Mouse (Mus musculus): ENCODE data around the gene Emc3. TPM values are rescaled to one million over a fixed set of nuclear protein-coding genes. Genes with fewer than 3 reads are reported as not detected.

Gene Emc3
- polyA plus RNA-seq, 1 experiment from 2014 or later, result 76.5 TPM

- WGBS, result 76% methylated on average over 2 of the region's 2 CpGs
- H3K9ac ChIP-seq, result no peak overlapping the region
Observed at GRCm38 (mm10) chr6:113473246-113473645, 58.2 kb downstream of the Emc3 start.

DNA sequence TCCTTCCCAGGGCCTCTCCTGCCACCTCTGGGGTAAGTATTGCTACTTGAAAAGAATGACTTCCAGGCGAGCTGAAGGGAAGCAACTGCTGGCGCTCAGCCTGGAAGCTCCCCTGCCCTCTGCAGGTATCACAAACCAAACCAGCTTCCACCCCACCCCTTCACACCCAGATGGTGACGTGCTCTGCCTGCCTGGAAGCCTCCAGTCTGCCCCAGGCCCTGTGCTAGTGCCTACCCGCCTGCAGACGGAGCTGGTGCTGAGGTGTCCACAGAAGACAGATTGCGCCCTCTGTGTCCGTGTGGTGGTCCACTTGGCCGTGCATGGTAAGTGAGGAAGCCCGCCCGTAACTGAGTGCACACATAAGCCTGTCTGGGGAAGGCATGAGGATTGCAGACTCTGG lies 59.4 kb downstream of the Emc3 start:
- 0 out of 2 replicates have a peak overlapping the region, but pooled peaks have one; percentile 80 for H3K9ac ChIP-seq
- peaks cover 67% of the 10 kb centered on the region for H3K27me3 ChIP-seq (replicated peaks)
- no peak overlapping the region for H3K4me3 ChIP-seq
- whole genome bisulfite sequencing, result 62% methylated on average over 10 of the region's 10 CpGs
- peak overlapping the region; percentile 70 for H3K4me2 ChIP-seq
- H3K9me3 ChIP-seq, result no peaks in the 10 kb centered on the region
- H3K4me1 ChIP-seq, result peaks cover 28% of the 10 kb centered on the region
- no peak overlapping the region for H3K27ac ChIP-seq (replicated peaks)
- no peaks in the 10 kb centered on the region for H3K36me3 ChIP-seq
- ATAC-seq (ENCODE audit: extremely low read depth, insufficient number of reproducible peaks, low FRiP score, low TSS enrichment), result no peak

More at GRCm38 (mm10) chr6:113473246-113473645, 58.2 kb downstream of the Emc3 start:
- Histone ChIP-seq H3K27ac (replicated peaks) (no peak overlapping the region), H3K27me3 (replicated peaks) (peaks cover 61% of the 10 kb centered on the region), H3K4me1 (peaks cover 28% of the 10 kb centered on the region), H3K4me3 (no peak overlapping the region), H3K9me3 (no peaks in the 10 kb centered on the region), H3K36me3 (no peaks in the 10 kb centered on the region), H3K4me2 (no peak overlapping the region)
- ATAC-seq (ENCODE audit: extremely low read depth, insufficient number of reproducible peaks, low FRiP score, low TSS enrichment), result no peak

GRCm38 (mm10) chr6:113471297-113471936 lies 60.0 kb downstream of the Emc3 start, which contains the start of gene Il17rc:
Gene Il17rc (plus strand): TSS chr6:113471427.
- Histone ChIP-seq H3K36me3 (no peaks in the 10 kb centered on the region), H3K4me2 (peak within 1 kb of the TSS; percentile 70), H3K9ac (peak within 1 kb of the TSS; percentile 80), H3K4me1 (peaks cover 28% of the 10 kb centered on the region), H3K27me3 (replicated peaks) (peaks cover 61% of the 10 kb centered on the region), H3K4me3 (peak within 1 kb of the TSS; percentile 40), H3K27ac (replicated peaks) (0 out of 2 replicates have a peak within 1 kb of the TSS, but pooled peaks have one; percentile 42), H3K9me3 (no peaks in the 10 kb centered on the region)
- WGBS, result 23% methylated on average over 12 of the region's 12 CpGs
- ATAC-seq (ENCODE audit: extremely low read depth, insufficient number of reproducible peaks, low FRiP score, low TSS enrichment), result 0 out of 2 replicates have a peak, but pooled peaks have one; percentile 14

GRCm38 (mm10) chr6:113469432-113469831 lies 62.0 kb downstream of the Emc3 start:
- Histone ChIP-seq H3K9me3 (no peaks in the 10 kb centered on the region), H3K36me3 (no peaks in the 10 kb centered on the region), H3K4me2 (peak overlapping the region; percentile 87), H3K27me3 (replicated peaks) (peaks cover 72% of the 10 kb centered on the region), H3K4me1 (peaks cover 28% of the 10 kb centered on the region), H3K4me3 (peak overlapping the region; percentile 52), H3K9ac (peak overlapping the region; percentile 74), H3K27ac (replicated peaks) (no peak overlapping the region)
- 1% methylated on average over 31 of the region's 31 CpGs for WGBS
- no peak for ATAC-seq (ENCODE audit: extremely low read depth, insufficient number of reproducible peaks, low FRiP score, low TSS enrichment)

DNA sequence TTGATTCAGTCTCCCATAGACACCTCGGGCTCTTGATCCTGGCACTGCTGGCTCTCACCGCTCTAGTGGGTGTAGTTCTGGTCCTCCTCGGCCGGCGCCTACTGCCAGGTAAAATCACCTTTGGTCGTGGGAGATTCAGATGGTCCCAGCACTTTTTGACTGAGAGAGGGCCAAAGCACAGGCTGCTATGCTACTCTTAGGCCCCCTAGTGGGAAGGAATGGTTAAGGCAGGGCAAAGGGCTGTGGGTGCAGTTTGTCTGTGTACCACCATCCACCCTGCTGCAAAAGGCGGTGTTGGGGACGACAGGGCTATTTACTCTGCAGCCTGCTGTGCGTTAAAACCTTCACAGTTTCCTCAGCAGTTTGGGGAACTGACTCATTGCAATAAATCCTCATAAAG lies 62.4 kb downstream of the Emc3 start:
- H3K4me3 ChIP-seq, result peak overlapping the region; percentile 52
- H3K27me3 ChIP-seq (replicated peaks), result peaks cover 73% of the 10 kb centered on the region

DNA sequence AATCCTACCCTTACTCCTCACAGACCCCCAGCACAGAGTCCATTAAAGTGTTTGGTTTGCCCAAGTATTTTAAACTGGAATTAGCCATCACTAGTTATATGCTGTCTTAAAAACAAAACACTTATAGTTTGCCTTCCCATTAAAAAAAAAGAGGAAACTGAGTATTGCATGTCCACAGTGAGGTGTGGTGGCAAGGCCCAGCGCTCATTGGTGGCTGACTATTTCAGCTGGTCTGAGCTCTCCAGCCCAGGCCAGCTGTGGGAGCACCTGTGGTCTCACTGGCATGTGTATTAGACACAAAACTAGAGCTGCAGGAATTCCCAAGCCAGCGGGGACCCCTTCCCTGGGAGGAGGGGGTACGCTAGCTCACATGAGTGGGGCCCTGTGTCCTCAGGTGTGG lies 62.9 kb downstream of the Emc3 start:
- H3K4me2 ChIP-seq, result no peak overlapping the region; the same call in 1 of the 2 replicates
- H3K4me3 ChIP-seq, result no peak overlapping the region
- no peak overlapping the region for H3K27ac ChIP-seq (replicated peaks)
- H3K9me3 ChIP-seq, result no peaks in the 10 kb centered on the region
- 60% methylated on average over 3 of the region's 3 CpGs for WGBS
- peaks cover 77% of the 10 kb centered on the region for H3K27me3 ChIP-seq (replicated peaks)
- H3K36me3 ChIP-seq, result no peaks in the 10 kb centered on the region
- no peak for ATAC-seq (ENCODE audit: extremely low read depth, insufficient number of reproducible peaks, low FRiP score, low TSS enrichment)
- H3K9ac ChIP-seq, result no peak overlapping the region
- H3K4me1 ChIP-seq, result peaks cover 28% of the 10 kb centered on the region

More for the DNA sequence above, 62.4 kb downstream of the Emc3 start:
- H3K4me1 ChIP-seq, result peaks cover 28% of the 10 kb centered on the region
- peak overlapping the region; percentile 74 for H3K9ac ChIP-seq
- WGBS, result 6% methylated on average over 9 of the region's 9 CpGs
- no peak for ATAC-seq (ENCODE audit: extremely low read depth, insufficient number of reproducible peaks, low FRiP score, low TSS enrichment)
- H3K9me3 ChIP-seq, result no peaks in the 10 kb centered on the region
- no peak overlapping the region for H3K27ac ChIP-seq (replicated peaks)
- H3K4me2 ChIP-seq, result peak overlapping the region; percentile 87
- H3K36me3 ChIP-seq, result no peaks in the 10 kb centered on the region

DNA sequence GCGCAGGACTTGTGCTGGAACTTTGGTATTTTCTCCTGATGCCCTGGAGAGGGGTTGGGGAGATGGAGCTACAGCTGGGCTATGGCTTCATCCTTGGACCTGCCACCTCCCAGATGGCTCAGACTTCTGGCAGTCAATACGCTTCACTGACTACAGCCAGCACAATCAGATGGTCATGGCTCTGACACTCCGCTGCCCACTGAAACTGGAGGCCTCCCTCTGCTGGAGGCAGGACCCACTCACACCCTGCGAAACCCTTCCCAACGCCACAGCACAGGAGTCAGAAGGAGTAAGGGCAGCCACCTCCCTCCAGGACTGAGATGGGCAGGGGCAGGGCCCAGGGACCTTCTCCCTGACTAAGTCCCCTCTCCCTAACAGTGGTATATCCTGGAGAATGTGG lies 65.8 kb downstream of the Emc3 start:
- no peak overlapping the region for H3K9ac ChIP-seq
- H3K27me3 ChIP-seq (replicated peaks), result peaks cover 58% of the 10 kb centered on the region
- no peaks in the 10 kb centered on the region for H3K36me3 ChIP-seq
- ATAC-seq (ENCODE audit: extremely low read depth, insufficient number of reproducible peaks, low FRiP score, low TSS enrichment), result no peak
- H3K4me1 ChIP-seq, result peaks cover 12% of the 10 kb centered on the region
- no peaks in the 10 kb centered on the region for H3K9me3 ChIP-seq
- H3K4me2 ChIP-seq, result no peak overlapping the region
- H3K4me3 ChIP-seq, result no peak overlapping the region
- no peak overlapping the region for H3K27ac ChIP-seq (replicated peaks)
- WGBS, result 55% methylated on average over 5 of the region's 5 CpGs

Small RNA genes lying within 50 kb of the gene (microRNA-seq; reads per million reads assigned to microRNA genes)
- gene Gm23365, result not detected

Other genes with a start within 250 kb of the Emc3 start
- gene Cpne9, start 249.3 kb downstream of the Emc3 start, polyA plus RNA-seq (2015; fragmentation: Nextera tagmentation; extraction: Ambion mirVana), result 0.22 TPM in 1 of 2 replicates, not detected in the other
- 11.1 and 11.6 TPM in 2 replicates for gene Brpf1, start 224.5 kb downstream of the Emc3 start, polyA plus RNA-seq (2015; fragmentation: Nextera tagmentation; extraction: Ambion mirVana)
- 9.5 and 11.6 TPM in 2 replicates for gene Ogg1, start 204.7 kb downstream of the Emc3 start, polyA plus RNA-seq (2015; fragmentation: Nextera tagmentation; extraction: Ambion mirVana)
- gene Camk1, start 187.7 kb downstream of the Emc3 start, polyA plus RNA-seq (2015; fragmentation: Nextera tagmentation; extraction: Ambion mirVana), result 109 and 115 TPM in 2 replicates
- 39.6 and 41.5 TPM in 2 replicates for gene Tada3, start 153.8 kb downstream of the Emc3 start, polyA plus RNA-seq (2015; fragmentation: Nextera tagmentation; extraction: Ambion mirVana)
- gene Arpc4, start 153.5 kb downstream of the Emc3 start, polyA plus RNA-seq (2015; fragmentation: Nextera tagmentation; extraction: Ambion mirVana), result 264 and 283 TPM in 2 replicates
- 1.7 and 2.0 TPM in 2 replicates for gene Ttll3, start 142.4 kb downstream of the Emc3 start, polyA plus RNA-seq (2015; fragmentation: Nextera tagmentation; extraction: Ambion mirVana)
- gene Rpusd3, start 112.3 kb downstream of the Emc3 start, polyA plus RNA-seq (2015; fragmentation: Nextera tagmentation; extraction: Ambion mirVana), result 13.6 and 17.9 TPM in 2 replicates
- gene Cidec, start 95.9 kb downstream of the Emc3 start, polyA plus RNA-seq (2015; fragmentation: Nextera tagmentation; extraction: Ambion mirVana), result not detected in 2 replicates
- gene Jagn1, start 89.1 kb downstream of the Emc3 start, polyA plus RNA-seq (2015; fragmentation: Nextera tagmentation; extraction: Ambion mirVana), result 59.5 and 67.6 TPM in 2 replicates
- 1.1 and 1.2 TPM in 2 replicates for gene Il17re, start 73.2 kb downstream of the Emc3 start, polyA plus RNA-seq (2015; fragmentation: Nextera tagmentation; extraction: Ambion mirVana)
- gene Il17rc, start 60.2 kb downstream of the Emc3 start, polyA plus RNA-seq (2015; fragmentation: Nextera tagmentation; extraction: Ambion mirVana), result 4.4 and 6.7 TPM in 2 replicates
- 37.6 and 46.9 TPM in 2 replicates for gene Creld1, start 48.4 kb downstream of the Emc3 start, polyA plus RNA-seq (2015; fragmentation: Nextera tagmentation; extraction: Ambion mirVana)
- 0.20 and 0.36 TPM in 2 replicates for gene Prrt3, start 29.7 kb downstream of the Emc3 start, polyA plus RNA-seq (2015; fragmentation: Nextera tagmentation; extraction: Ambion mirVana)
- gene Fancd2, start within 50 bp of the Emc3 start, polyA plus RNA-seq (2015; fragmentation: Nextera tagmentation; extraction: Ambion mirVana), result 7.7 and 8.0 TPM in 2 replicates
- gene Fancd2os, start 69.1 kb upstream of the Emc3 start, polyA plus RNA-seq (2015; fragmentation: Nextera tagmentation; extraction: Ambion mirVana), result 0.13 TPM in 1 of 2 replicates, not detected in the other
- gene Brk1, start 73.1 kb upstream of the Emc3 start, polyA plus RNA-seq (2015; fragmentation: Nextera tagmentation; extraction: Ambion mirVana), result 162 and 177 TPM in 2 replicates
- 24.2 and 28.9 TPM in 2 replicates for gene Vhl, start 92.3 kb upstream of the Emc3 start, polyA plus RNA-seq (2015; fragmentation: Nextera tagmentation; extraction: Ambion mirVana)
- gene Irak2, start 106.8 kb upstream of the Emc3 start, polyA plus RNA-seq (2015; fragmentation: Nextera tagmentation; extraction: Ambion mirVana), result 5.2 and 6.2 TPM in 2 replicates
- 0.52 and 0.65 TPM in 2 replicates for gene Tatdn2, start 165.4 kb upstream of the Emc3 start, polyA plus RNA-seq (2015; fragmentation: Nextera tagmentation; extraction: Ambion mirVana)
- not detected in 2 replicates for gene Ghrl, start 188.2 kb upstream of the Emc3 start, polyA plus RNA-seq (2015; fragmentation: Nextera tagmentation; extraction: Ambion mirVana)
- gene Sec13, start 209.1 kb upstream of the Emc3 start, polyA plus RNA-seq (2015; fragmentation: Nextera tagmentation; extraction: Ambion mirVana), result 200 and 215 TPM in 2 replicates

Measured in heart, embryonic 13.5 days (tissue).